Mouse (Mus musculus) frontal cortex, postnatal 36 days (tissue): Measurements from ENCODE around the gene Snd1.

Experiments
- DNase-seq, 2 experiments: peaks; one replicate each; pipeline ENCODE4 v3.0.0; 2022; ENCODE audit warnings: low spot score in 2 of 2

The Snd1 gene

DNA sequence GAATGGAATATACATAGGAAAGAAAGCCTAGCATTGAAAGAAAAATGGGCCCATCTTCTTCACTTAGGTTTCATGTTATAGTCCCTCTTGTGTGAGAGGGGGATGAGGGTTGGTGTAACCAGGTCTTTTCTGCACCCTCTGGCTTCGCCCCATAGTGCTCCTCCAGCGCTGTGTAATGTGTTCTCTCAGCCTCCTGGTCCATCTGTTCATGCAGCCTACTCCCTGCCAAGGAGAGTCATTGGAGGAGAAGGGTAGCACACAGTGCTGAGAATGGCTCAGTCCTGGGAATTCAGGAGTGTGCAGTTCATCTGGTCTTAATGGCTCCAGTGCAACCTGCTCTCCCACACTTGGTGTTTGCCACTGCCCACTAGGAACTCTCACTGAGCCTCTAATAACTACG is 326.0 kb downstream of the Snd1 start:
- DNase-seq, result peak in 1 of 2 experiments; percentile 78

DNA sequence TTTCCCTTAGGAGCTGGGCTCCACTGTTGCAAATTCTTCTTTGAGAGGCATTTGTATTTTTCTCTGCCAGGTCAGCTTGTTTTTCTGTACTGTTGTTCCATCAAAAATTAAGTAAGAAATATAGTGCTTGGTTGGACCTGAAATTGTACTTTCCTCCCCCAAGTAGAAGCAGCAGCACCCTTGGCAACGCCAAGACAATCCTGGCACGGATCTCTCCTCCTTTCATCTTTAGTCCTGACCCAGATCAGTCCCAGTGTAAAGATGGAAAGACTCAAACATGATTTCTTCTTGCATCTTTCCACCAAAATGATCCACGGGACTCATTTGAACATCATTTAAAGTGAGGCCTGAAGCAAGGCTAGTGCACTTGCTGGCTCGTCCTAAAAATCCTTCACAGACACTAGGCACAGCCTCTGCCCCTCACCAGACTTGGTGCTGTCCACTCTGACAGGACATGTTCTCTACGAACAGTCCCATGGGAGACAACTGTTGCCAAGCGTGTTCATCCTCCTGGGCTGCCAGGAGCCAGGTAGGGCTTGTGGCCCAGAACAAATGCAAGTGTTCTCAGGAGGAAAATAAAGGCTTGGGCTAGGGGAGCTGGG is 328.8 kb downstream of the Snd1 start:
- no peak for DNase-seq

DNA sequence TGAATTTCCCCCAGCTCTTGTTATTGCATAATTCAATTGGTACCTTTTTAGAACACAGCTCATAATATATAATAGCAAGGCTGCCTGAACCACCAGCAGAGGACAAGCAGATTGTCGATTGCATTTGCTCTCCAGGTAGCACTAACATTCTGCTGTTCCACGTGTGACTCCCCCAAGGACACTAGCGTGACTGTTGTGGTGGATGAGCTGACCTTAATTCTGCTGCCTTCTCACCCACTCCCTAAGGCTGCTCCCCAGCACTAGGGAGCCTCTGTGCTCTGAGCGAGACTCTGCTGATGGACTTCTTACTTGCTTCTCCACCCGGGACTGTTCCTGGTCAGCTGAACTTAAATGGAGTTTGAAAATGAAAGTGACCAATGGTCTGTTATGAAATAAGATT is 329.8 kb downstream of the Snd1 start:
- no peak for DNase-seq

DNA sequence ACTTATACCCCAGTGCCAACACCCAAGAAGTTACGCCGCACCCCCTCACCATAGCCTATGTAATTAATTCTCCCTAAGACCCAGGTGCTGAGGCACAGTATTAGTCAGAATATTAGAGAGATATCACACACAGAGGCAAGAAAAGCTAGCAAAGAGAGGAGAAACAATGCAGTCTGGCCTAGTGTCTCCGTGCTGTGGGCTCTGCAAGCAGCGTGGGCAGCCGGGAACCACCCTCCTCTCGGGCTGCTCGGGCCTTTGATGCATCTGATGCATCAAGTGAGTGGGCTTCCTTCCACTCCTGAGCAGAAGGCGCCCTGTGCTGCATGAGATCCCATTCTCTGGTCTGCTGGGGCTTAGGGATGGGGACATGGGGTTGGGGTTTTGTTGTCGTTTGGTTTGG is 338.1 kb downstream of the Snd1 start:
- no peak for DNase-seq

DNA sequence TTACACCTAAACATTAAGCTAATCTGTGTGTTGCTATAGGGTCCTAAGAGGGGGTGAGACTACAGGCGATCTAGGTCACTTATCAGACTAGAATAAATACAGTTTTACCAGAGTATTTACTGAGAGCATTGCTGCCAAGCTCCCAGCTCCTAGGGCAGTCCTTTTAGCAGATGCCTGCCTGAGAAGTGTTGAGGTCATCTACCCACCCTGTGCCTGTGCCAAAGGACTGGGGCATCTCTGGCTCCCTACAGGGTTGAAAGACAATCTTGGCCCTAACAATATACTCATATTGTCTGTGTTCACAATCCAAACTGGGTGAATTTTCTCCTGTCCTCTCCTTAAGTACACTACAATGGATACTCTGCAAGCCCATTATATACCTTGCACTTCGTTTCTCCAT is 340.0 kb downstream of the Snd1 start:
- DNase-seq, result no peak

DNA sequence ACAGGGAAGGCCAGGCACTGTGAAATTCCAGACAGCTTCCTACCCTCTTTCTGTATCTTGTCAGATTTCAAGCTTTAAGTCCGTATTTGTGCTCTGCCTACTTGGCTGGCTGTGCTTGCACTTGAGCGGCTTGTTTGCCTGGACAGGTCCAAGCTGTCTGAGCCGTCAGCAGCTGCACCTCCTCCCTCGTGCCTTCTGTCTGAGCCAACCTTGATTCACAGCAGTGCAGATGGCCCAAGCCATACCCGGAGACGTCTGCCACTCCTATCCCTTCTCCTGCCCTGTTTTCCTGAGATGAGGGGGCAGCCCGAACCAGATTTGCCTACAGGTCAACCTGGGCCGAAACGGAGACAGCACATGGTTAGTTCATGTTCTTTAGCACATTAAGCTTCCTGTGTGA is 342.1 kb downstream of the Snd1 start:
- DNase-seq, result peak; percentile 71 to 85

DNA sequence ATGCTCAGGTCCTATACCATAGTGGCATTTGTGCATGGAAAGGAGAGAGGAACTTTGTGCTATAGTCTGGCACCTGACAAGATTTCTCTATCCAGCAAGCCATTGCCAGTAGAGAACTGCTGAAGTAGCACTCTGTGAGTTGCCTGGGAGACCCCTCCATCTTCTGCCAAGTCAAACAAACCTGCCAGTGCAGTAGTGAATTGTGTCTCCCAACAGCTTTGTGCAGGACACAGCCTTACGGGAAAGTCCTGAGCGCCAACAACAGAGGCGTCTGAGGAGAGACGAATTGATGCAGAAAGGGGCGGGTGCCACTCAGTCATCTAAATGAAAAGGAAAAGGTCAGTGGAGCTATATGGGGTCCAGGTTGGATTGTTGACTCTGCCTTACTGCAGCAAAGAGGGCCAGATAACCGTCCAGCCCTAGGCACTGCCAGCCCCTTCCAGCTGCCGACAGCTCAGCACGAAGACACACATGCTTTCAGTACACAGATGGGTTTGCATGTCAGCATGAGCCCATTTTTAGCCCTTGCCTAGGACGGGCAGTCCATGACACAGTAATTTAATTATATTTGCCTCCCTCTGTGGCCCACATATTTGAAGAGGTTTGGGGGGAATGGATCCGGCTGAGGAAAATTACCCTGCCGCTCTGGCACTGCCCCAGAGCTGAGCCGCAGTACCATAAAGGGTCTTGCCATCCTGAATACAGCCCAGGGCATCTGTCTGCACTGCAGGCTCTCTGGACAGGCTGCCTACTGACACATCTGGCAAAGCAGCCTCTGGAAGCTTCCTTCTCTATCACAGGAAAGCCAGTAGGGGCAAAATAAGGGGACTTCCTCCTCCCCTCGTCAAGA is 344.8 kb downstream of the Snd1 start:
- no peak for DNase-seq

DNA sequence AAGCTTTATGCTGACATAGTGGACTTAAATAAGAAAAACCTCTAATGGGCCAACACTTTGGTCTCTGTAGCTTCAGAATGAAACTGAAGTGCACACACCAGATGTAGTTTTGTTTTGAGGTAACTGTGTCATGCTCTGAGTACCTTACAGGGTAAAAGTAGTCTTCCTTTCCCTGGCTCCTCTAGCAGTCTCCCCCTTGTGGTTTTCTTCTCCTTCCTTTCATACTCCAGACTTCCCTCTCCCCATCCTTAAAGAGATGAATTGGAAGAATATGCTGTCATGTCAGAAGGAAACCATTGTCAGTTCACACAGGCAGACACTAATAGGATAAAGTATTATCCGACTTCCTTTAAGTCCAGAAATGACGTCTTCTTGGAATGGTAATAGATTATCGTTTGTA is 347.4 kb downstream of the Snd1 start:
- no peak for DNase-seq

DNA sequence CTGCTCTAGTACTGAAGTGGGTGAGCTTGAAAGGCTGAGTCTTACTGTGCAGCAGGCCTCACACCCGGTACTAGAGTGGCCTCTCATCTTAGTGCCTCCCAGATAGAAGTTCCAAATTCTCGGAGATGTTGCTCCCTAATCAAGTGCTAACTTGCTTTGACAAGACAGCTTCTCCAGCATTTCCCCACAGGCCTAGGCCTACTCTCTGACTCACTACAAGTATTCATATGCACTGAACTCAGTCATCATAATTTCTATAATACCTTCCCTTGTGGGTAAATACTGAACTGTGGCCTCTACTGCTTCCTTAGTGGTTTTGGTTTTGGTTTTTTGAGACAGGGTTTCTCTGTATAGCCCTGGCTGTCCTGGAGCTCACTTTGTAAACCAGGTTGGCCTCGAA is 348.4 kb downstream of the Snd1 start:
- no peak for DNase-seq

DNA sequence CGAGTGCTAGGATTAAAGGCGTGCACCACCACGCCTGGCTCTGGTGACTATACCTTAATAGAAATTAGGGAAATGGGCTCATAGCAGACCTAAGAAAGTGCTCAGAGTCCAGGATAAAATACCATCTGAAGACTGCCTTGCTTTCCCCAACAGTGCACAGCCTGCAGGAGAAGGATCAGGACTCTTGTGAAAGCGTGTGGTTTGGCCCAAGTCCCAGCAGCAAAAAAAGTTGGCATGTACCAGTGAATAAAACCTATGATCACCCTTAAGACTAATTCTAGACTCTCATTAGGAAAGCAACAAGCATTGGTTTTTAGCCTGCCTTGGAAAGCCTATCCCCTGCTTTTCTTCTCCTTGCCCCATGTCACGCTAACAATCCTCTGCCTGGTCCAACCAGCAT is 348.9 kb downstream of the Snd1 start:
- DNase-seq, result no peak

DNA sequence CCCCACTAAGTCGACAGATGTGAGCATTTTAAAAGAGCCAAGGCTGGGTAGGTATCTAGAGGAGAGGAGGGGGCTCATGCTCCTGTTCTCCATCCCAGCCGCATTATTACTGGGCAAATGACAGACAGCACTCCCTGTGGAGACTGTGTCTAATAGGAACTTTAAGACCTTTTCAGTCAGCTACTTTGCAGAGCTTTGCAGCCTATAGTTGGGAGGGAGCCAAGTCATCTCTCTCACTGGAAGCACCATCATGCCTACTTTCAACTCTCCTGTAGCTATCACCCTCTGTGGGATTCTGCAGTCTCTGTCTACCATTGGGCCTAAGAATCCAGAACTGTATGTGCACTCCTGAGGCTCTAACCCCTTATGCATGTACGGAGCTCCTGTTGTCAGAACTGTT is 351.0 kb downstream of the Snd1 start:
- no peak for DNase-seq

DNA sequence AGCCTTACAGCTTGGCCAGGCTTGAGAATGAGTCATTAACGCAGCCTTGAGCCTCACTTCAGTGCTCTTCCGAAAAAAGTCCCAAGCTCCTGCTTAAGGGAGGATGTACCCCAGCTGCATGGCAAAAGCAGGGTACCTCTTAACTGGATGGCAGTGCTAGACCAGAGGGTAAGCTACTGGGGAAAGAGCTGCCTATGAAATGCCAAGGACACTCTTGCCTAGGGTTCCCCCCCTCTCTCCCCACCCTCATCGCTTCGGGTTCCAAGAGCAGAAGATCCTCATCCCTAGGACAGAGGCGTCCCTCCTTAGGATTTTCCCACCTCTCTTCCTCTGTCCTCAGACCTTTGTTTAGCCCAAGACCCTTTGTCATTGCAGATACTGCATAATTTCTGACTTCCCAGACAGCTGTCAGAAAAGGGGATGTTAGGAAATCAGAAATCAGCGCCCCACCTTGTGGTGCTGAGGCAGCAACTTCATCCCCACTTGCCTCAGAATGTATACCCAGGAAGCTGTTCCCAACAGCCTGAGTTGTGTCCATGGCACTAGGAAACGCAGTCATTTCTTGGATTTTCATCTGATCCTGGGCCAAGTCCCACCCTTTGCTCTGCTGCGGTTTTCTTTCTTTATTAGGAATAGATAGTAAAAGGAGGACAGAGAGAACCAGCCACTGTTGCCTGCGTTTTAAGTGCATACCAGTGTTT is 351.9 kb downstream of the Snd1 start:
- no peak for DNase-seq

DNA sequence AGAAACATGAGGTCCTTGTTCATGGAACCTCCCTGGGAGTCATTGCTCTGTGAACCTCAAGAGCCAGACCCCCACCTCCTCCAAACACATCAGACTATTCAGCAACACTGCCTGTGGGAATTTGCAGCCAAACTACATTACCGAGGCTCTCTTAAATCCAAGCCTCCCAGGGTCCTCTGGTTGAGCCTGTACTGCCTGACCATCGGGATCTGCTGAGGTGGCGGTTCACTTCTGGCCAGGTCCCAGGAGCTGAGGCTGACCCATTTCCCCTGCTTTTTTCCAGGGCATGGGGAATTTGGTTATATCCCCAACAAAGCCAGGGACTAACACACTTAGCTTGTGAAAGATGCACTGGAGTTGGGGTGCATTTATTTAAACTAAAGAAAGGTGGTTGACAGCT is 352.6 kb downstream of the Snd1 start:
- DNase-seq, result no peak

DNA sequence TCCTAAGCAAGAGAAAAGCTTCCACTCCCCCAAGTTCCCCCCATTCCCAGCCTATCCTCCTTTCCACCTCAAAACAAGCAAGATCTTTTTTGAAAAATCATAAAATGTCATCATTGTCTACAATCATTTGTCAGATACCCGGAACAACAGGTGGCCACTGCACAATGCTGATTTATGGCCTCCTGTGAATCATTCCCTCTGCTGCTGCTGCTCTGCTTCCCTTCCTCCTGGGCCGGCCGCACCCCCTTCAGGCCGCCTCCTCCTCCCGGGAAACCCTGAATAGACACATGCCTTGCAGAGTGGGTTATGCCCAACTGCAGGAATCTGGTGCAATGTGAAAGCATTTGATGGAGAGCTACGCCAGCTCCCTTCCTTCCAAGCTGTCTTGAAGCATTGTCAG is 353.7 kb downstream of the Snd1 start:
- peak; percentile 74 for DNase-seq

DNA sequence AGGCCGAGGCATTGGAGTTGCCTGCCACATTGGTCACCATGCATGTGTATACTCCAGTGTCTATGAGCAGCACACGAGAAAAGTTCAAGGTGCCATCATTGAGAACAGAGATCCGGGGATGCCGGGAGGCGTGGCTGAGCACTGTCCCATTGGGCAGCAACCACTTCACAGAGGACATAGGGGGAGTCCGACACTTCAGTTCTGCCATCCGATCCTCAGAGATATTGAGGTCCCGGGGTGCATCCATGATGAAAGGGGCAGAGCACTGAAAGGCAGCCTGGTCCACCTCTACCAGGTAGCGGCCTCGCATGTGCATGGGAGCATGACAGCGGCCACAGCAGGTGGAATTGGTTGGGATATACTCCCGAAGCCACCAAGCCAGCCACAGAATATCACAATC is 355.4 kb downstream of the Snd1 start:
- no peak for DNase-seq

DNA sequence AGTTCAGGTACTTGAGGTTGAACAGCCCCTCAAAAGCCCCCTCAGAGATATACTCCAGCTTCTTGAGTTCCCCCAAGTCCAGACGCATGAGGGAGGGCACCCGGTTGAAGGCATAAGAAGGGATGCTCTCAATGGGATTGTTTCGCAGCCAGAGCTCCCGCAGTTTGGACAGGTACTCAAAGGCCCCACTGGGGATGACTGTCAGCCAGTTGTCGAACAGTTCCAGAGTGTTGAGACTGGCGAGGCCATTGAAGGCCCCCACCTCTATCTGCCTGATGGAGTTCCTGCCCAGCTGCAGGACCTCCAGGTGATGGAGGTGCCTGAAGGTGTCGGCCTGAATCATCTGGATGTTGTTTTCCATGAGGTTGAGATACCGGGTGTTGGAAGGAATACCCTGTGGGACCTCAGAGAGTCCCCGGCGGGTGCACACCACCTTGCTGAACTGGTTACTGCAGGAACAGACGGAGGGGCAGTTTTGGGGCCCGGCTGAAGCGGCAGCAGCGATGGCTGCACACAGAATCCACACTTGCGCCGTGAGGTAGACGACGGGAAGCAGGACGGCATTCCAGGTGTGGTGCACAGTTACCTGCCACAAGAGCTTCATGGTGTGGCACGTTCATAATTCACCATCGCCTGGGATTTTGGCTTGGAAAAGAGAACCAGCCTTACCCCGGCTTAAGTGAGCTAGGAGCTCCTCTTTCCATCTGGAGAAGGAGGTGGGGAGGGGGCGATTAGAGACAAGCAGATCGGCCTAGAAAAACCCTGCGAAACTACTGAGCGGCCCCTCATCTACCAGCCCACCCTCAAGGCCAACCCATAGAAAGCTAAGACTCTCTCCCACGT is 356.3 kb downstream of the Snd1 start, which contains the start of gene Lrrc4:
Lrrc4 (minus strand) TSS at position 737 of the 843 bp plus-strand sequence.
- DNase-seq, result peak in 1 of 2 experiments; percentile 44

DNA sequence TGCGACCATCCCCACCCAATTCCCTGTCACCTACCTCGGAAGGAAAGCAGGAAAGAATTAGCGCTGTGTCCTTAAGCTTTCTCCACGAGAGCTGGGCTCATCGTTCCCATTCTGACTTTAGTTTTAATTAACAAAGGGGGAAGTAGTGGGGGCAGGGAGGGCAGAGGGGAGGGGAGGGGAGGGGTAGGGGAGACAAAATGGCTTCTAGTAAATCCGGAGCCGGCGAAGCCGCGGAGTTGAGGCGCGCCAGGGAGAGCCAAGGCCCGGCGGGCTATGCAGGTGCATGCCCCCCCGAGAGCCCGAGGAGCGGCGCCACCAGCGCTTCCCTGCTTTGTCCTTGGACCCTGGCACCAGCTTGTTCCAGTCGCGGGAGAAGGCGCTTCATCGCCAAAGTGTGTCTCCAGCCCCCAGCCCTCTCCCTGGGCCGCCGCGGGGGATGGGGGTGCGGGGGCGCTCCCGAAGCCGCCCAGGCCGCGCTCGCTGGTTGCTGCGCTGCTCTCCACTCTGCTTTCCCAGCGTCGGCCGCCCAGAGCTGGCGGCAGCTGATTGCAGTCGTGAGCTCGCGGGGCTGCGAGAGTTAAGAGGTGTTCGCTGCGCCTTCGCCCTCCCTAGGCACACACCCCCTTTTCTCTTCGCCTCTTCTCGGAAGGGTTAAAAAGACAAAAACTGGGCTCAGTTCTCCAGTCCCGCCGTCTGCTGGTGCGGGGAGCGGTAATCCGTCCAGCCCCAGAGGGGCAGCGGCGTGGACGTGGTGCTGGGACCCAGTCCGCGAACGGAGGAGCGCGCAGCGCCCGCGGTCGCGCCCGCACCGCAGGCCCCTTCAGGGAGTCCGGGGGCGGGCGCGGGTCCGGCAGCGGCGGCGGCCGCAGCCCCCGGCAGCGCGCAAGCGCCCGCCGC is 357.2 kb downstream of the Snd1 start:
- peak in 1 of 2 experiments; percentile 60 for DNase-seq

DNA sequence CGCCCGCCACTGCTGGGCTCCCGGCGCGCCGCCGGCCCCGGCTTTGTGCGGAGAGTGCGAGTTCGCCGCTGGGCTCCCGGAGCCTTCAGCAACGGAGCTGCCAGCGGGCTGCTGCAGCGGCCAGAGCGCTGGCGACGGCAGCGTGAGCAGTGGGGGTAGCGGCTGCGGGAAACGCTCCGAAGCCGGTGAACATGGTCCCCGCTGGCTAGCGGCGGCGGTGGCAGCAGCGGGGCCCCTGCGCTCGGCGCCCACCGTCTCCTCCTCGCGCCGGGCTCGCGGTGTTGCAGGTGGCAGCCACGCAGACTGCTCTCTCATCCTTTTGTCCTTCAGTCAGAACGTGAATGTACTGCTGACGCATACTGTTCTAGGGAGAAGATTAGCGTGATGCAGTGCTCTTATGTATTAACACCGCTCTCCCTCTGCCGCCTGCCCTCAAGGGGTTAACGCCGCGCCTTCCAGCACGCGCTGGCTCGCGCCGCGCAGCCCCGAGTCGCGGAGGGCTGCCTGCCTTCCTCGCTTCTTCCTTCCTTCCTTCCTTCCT is 357.9 kb downstream of the Snd1 start:
- DNase-seq, result peak; percentile 60 to 63

DNA sequence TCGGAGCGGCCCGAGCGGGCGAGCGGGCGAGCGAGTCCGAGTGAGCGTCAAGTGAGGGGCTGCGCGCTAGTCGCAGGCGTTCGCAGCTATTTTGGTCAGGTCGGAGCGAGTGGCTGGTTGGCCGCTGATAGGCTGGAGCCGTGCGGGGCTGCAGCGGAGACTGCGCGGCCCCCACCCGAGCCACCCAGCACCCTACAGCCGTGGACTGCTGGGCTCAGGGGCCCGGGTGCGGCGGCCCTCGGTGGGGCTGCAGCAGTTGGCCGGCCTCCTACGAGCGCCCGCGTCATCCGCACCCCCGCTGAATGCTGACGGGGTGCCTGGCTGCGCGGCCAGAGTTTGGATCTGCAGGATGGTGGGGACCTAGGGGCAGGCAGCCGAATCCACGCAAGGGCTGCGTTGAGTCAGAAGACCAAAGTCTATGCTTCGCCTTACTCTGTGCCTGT is 358.5 kb downstream of the Snd1 start:
- peak; percentile 73 to 80 for DNase-seq

DNA sequence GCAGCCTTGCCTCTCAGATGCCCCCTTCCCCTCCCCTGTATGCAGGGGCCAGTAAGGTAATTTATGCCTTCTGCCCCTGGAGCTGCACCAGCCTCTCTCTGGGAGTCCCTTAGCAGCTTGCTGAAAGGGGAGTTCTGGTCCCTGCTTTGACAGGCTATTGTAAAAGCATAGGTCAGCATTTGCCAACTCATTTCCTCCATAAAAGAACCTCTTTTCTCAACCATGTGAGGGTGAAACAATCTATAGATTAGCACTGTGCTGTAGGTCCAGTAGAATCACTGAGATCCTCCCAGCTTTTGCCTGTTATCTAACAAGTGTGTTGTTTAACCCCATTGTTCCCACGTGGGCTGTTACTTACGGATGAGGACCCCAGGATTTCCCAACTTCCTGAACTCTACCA is 359.1 kb downstream of the Snd1 start:
- DNase-seq, result no peak
